Comparison of ENCODE assay signal across 9 mouse cellular contexts in genomic region chr11:113617132-113617911, GRCm38 (mm10). TPM values are rescaled to one million over a fixed set of nuclear protein-coding genes. Genes with fewer than 3 reads are reported as not detected.
DNase-seq lines count a peak whose midpoint lies in the region; ATAC-seq and TF ChIP-seq lines count a peak whose summit lies in the region.
"Had no signal": no experiment of that assay in that cellular context is flagged by ENCODE, and none has a peak within 500 bp of the region (broad histone marks: within the 10 kb centered on the region; RNA-seq: fewer than 3 reads in every experiment).

No protein-coding gene starts in this region.

- peak overlapping the region; percentile 91; the same call in 1 of the 2 replicates for H3K4me2 ChIP-seq in forebrain, embryonic 13.5 days
- H3K4me2 ChIP-seq in forebrain, embryonic 12.5 days: no peak overlapping the region
- H3K4me2 ChIP-seq in stomach, embryonic 16.5 days (ENCODE audit: low read depth, low read length): 0 out of 2 replicates have a peak overlapping the region, but pooled peaks have one; percentile 3

- no peak overlapping the region for H3K9ac ChIP-seq in forebrain, embryonic 13.5 days
- no peak overlapping the region for H3K9ac ChIP-seq in forebrain, embryonic 12.5 days
- peak overlapping the region; percentile 65 for H3K9ac ChIP-seq in MEL (ENCODE audit: control insufficient read depth, low read depth, low read length, poor library complexity, severe bottlenecking)
- no peak overlapping the region for H3K9ac ChIP-seq in stomach, embryonic 16.5 days (ENCODE audit: low read length)
- H3K9ac ChIP-seq: lung, embryonic 15.5 days had no signal

- H3K4me1 ChIP-seq in forebrain, embryonic 13.5 days: peaks cover 49% of the 10 kb centered on the region
- H3K4me1 ChIP-seq in forebrain, embryonic 12.5 days: peaks cover 36% of the 10 kb centered on the region
- peaks cover 0 to 4% of the 10 kb centered on the region in 2 experiments; a peak in 2 of 4 replicates for H3K4me1 ChIP-seq in MEL (ENCODE audit: control insufficient read depth in 1 of 2, insufficient read depth in 2 of 2, low read length in 2 of 2)
- peaks cover 20% of the 10 kb centered on the region for H3K4me1 ChIP-seq in stomach, embryonic 16.5 days (ENCODE audit: control insufficient read depth, insufficient read depth, low read length)

- H3K27me3 ChIP-seq in forebrain, embryonic 13.5 days: peaks cover 45% of the 10 kb centered on the region
- peaks cover 56% of the 10 kb centered on the region for H3K27me3 ChIP-seq in forebrain, embryonic 12.5 days
- no peaks in the 10 kb centered on the region for H3K27me3 ChIP-seq in MEL (ENCODE audit: control insufficient read depth in 1 of 2, insufficient read depth in 2 of 2, low read length in 2 of 2)
- peaks cover 29% of the 10 kb centered on the region for H3K27me3 ChIP-seq in stomach, embryonic 16.5 days (ENCODE audit: control insufficient read depth, insufficient read depth, low read length)

- 45% methylated on average over 14 of the region's 14 CpGs for WGBS in forebrain, embryonic 13.5 days
- 41% methylated on average over 14 of the region's 14 CpGs for WGBS in forebrain, embryonic 12.5 days
- WGBS in stomach, embryonic 16.5 days: 34% methylated on average over 14 of the region's 14 CpGs

- no peak overlapping the region for H3K4me3 ChIP-seq in forebrain, embryonic 13.5 days
- no peak overlapping the region for H3K4me3 ChIP-seq in forebrain, embryonic 12.5 days (replicated peaks)
- peak overlapping the region; percentile 56 to 62 for H3K4me3 ChIP-seq in MEL (ENCODE audit: control insufficient read depth in 1 of 2, insufficient read depth in 1 of 2, low read depth in 2 of 2, low read length in 2 of 2)
- H3K4me3 ChIP-seq in left cerebral cortex, adult 2 months: no peak overlapping the region
- H3K4me3 ChIP-seq in stomach, embryonic 16.5 days (replicated peaks; ENCODE audit: low read length): no peak overlapping the region
- H3K4me3 ChIP-seq: lung, embryonic 15.5 days had no signal

- no peak for ATAC-seq in forebrain, embryonic 13.5 days
- ATAC-seq in forebrain, embryonic 12.5 days (ENCODE audit: low FRiP score): no peak
- peak; percentile 66 for ATAC-seq in granulocyte monocyte progenitor cell, adult 5-6 weeks (replicated peaks; ENCODE audit: poor library complexity, severe bottlenecking)
- peak; percentile 59 for ATAC-seq in monocyte, adult 5-6 weeks (replicated peaks; ENCODE audit: insufficient number of reproducible peaks, low FRiP score, low TSS enrichment, poor library complexity, severe bottlenecking)
- ATAC-seq in stomach, embryonic 16.5 days (ENCODE audit: insufficient read depth, low FRiP score): peak; percentile 64; the same call in 1 of the 2 replicates

- H3K79me2 ChIP-seq in MEL (ENCODE audit: control insufficient read depth, insufficient read depth, low read length, poor library complexity): no peaks in the 10 kb centered on the region; the same call in 1 of the 2 replicates

- TF ChIP-seq POLR2A in MEL (IDR thresholded peaks at IDR 0.05; ENCODE audit: control insufficient read depth in 1 of 2, insufficient read depth in 1 of 2, low read depth in 1 of 2, low read length in 2 of 2, poor library complexity in 1 of 2): no peak

- no peaks in the 10 kb centered on the region for H3K9me3 ChIP-seq in forebrain, embryonic 13.5 days (replicated peaks)
- H3K9me3 ChIP-seq in forebrain, embryonic 12.5 days: no peaks in the 10 kb centered on the region
- H3K9me3 ChIP-seq in MEL (replicated peaks; ENCODE audit: insufficient read depth, low read length): no peaks in the 10 kb centered on the region
- no peaks in the 10 kb centered on the region for H3K9me3 ChIP-seq in stomach, embryonic 16.5 days (replicated peaks; ENCODE audit: control insufficient read depth, low read length)
- H3K9me3 ChIP-seq: lung, embryonic 15.5 days had no signal

- H3K36me3 ChIP-seq in forebrain, embryonic 13.5 days (ENCODE audit: poor library complexity, severe bottlenecking): no peaks in the 10 kb centered on the region
- H3K36me3 ChIP-seq in forebrain, embryonic 12.5 days (replicated peaks): no peaks in the 10 kb centered on the region
- no peaks in the 10 kb centered on the region for H3K36me3 ChIP-seq in MEL (ENCODE audit: control insufficient read depth in 1 of 2, insufficient read depth in 2 of 2, low read length in 2 of 2)
- H3K36me3 ChIP-seq in stomach, embryonic 16.5 days (ENCODE audit: control insufficient read depth, insufficient read depth, low read length): no peaks in the 10 kb centered on the region
- H3K36me3 ChIP-seq: lung, embryonic 15.5 days had no signal

- intact Hi-C loops in left cerebral cortex, adult 2 months (cut with DNase I): loop anchor here (2.0 to 10.0 kb wide), 4 partner anchors 100 to 443 kb away; no protein-coding TSS in a partner anchor

- TF ChIP-seq RAD21 in MEL (IDR thresholded peaks at IDR 0.05; ENCODE audit: low read depth, low read length): peak; percentile 55

- TF ChIP-seq CTCF in MEL (IDR thresholded peaks at IDR 0.05 in 2 of 3, conservative IDR thresholded peaks at IDR 0.05 in 1 of 3; ENCODE audit: control insufficient read depth in 1 of 3, insufficient read depth in 1 of 3, low read depth in 2 of 3, low read length in 3 of 3, poor library complexity in 1 of 3, severe bottlenecking in 1 of 3): peak; percentile 52 to 89 (median 73)
- TF ChIP-seq CTCF in left cerebral cortex, adult 2 months (IDR thresholded peaks at IDR 0.05): peak; percentile 67

- peak; percentile 95 for DNase-seq in MEL (ENCODE audit: low read depth, low spot score)
- DNase-seq in cerebellum, postnatal 10 days: peak; percentile 90 to 95
- DNase-seq in left cerebral cortex, adult 2 months (ENCODE audit: extremely low spot score in 1 of 2, low spot score in 2 of 2): peak; percentile 54 to 64

- H3K27ac ChIP-seq in forebrain, embryonic 13.5 days: no peak overlapping the region
- H3K27ac ChIP-seq in forebrain, embryonic 12.5 days: no peak overlapping the region
- peak overlapping the region; percentile 59 for H3K27ac ChIP-seq in MEL (ENCODE audit: control insufficient read depth, low read depth, low read length)
- H3K27ac ChIP-seq in left cerebral cortex, adult 2 months: no peak overlapping the region
- no peak overlapping the region for H3K27ac ChIP-seq in stomach, embryonic 16.5 days (ENCODE audit: low read length)
- H3K27ac ChIP-seq: lung, embryonic 15.5 days had no signal

- TF ChIP-seq EP300 in MEL (IDR thresholded peaks at IDR 0.05; ENCODE audit: low read depth in 1 of 2, low read length in 2 of 2): peak in 1 of 2 experiments; percentile 35; a peak in 3 of 4 replicates

TF ChIP-seq in MEL, 35 proteins besides CTCF, POLR2A, EP300 and RAD21 (continues in another document):
- TF ChIP-seq ELF1 (IDR thresholded peaks at IDR 0.05; ENCODE audit: low read depth, low read length): peak; percentile 68; the same call in 1 of the 2 replicates
- 0 out of 2 replicates have a peak, but pooled peaks have one; percentile 33 for TF ChIP-seq MAX (IDR thresholded peaks at IDR 0.05; ENCODE audit: low read length)
- TF ChIP-seq MEF2A (IDR thresholded peaks at IDR 0.05; ENCODE audit: extremely low read depth, insufficient replicate concordance, low read depth, low read length, poor library complexity, severe bottlenecking): no peak
- 0 out of 2 replicates have a peak, but pooled peaks have one; percentile 51 for TF ChIP-seq JUND (IDR thresholded peaks at IDR 0.05; ENCODE audit: low read depth, low read length)
- 0 out of 2 replicates have a peak, but pooled peaks have one; percentile 2 for TF ChIP-seq ZC3H11A (IDR thresholded peaks at IDR 0.05; ENCODE audit: low read depth, low read length)
- peak; percentile 32; the same call in 1 of the 2 replicates for TF ChIP-seq MAZ (IDR thresholded peaks at IDR 0.05; ENCODE audit: low read depth, low read length)

RNA-seq across cellular contexts. Expression of gene Sstr2, which starts 1.8 kb away (rescaled TPM):
- polyA plus RNA-seq in forebrain, embryonic 13.5 days (2015; fragmentation: Nextera tagmentation; extraction: Ambion mirVana): 62.7 and 78.0 TPM in 2 replicates
- 22.4 and 25.4 TPM in 2 replicates for polyA plus RNA-seq in forebrain, embryonic 12.5 days (2016; fragmentation: Nextera tagmentation; extraction: Ambion mirVana)
- 0.26 and 0.77 TPM in 2 replicates for total RNA-seq in MEL (2012; rRNA removed)
- polyA plus RNA-seq in MEL (2012; ENCODE audit: insufficient read depth in 1 of 2, insufficient read length in 2 of 2, low read depth in 1 of 2, low replicate concordance in 2 of 2, missing spikeins in 1 of 2): under 1 TPM in 1 of 2 experiments, not detected in 1; 0.82 TPM
- total RNA-seq in granulocyte monocyte progenitor cell, adult 5-6 weeks (2014; fragmentation: Nextera tagmentation): 0.13 and 1.2 TPM in 2 replicates
- total RNA-seq in granulocyte monocyte progenitor cell, adult 5-6 weeks (2017): not detected in 2 replicates
- 10 to 100 TPM; 30.4 to 33.8 TPM for total RNA-seq in left cerebral cortex, adult 2 months (2021)
- 0.29 TPM in 1 of 3 replicates, not detected in the others for total RNA-seq in monocyte, adult 5-6 weeks (2017)
- polyA plus RNA-seq in stomach, embryonic 16.5 days (2015; fragmentation: Nextera tagmentation; extraction: Ambion mirVana): 1.6 and 2.3 TPM in 2 replicates

RNA-seq across cellular contexts. Expression of gene Cog1, which starts 31.6 kb away (rescaled TPM):
- polyA plus RNA-seq in forebrain, embryonic 13.5 days (2015; fragmentation: Nextera tagmentation; extraction: Ambion mirVana): 30.1 and 31.1 TPM in 2 replicates
- 35.3 and 38.3 TPM in 2 replicates for polyA plus RNA-seq in forebrain, embryonic 12.5 days (2016; fragmentation: Nextera tagmentation; extraction: Ambion mirVana)
- total RNA-seq in MEL (2012; rRNA removed): 26.4 and 29.4 TPM in 2 replicates
- polyA plus RNA-seq in MEL (2012; ENCODE audit: insufficient read depth in 1 of 2, insufficient read length in 2 of 2, low read depth in 1 of 2, low replicate concordance in 2 of 2, missing spikeins in 1 of 2): 100 to 1,000 TPM in 1 of 2 experiments, 10 to 100 TPM in 1; 37.4 to 113 TPM
- total RNA-seq in granulocyte monocyte progenitor cell, adult 5-6 weeks (2014; fragmentation: Nextera tagmentation): 39.1 and 63.6 TPM in 2 replicates
- total RNA-seq in granulocyte monocyte progenitor cell, adult 5-6 weeks (2017): 11.3 and 22.8 TPM in 2 replicates
- 10 to 100 TPM; 50.3 to 52.3 TPM for total RNA-seq in left cerebral cortex, adult 2 months (2021)
- 15.0 to 35.6 TPM (median 20.2 TPM) in 3 replicates for total RNA-seq in monocyte, adult 5-6 weeks (2017)
- polyA plus RNA-seq in stomach, embryonic 16.5 days (2015; fragmentation: Nextera tagmentation; extraction: Ambion mirVana): 17.3 and 20.8 TPM in 2 replicates

RNA-seq across cellular contexts. Expression of gene Slc39a11, which starts 32.6 kb away (rescaled TPM):
- polyA plus RNA-seq in forebrain, embryonic 13.5 days (2015; fragmentation: Nextera tagmentation; extraction: Ambion mirVana): 27.7 and 29.0 TPM in 2 replicates
- 23.9 and 25.1 TPM in 2 replicates for polyA plus RNA-seq in forebrain, embryonic 12.5 days (2016; fragmentation: Nextera tagmentation; extraction: Ambion mirVana)
- 33.6 and 45.6 TPM in 2 replicates for total RNA-seq in MEL (2012; rRNA removed)
- 10 to 100 TPM in 1 of 2 experiments, not detected in 1; 34.2 TPM for polyA plus RNA-seq in MEL (2012; ENCODE audit: insufficient read depth in 1 of 2, insufficient read length in 2 of 2, low read depth in 1 of 2, low replicate concordance in 2 of 2, missing spikeins in 1 of 2)
- total RNA-seq in granulocyte monocyte progenitor cell, adult 5-6 weeks (2014; fragmentation: Nextera tagmentation): 24.8 and 37.0 TPM in 2 replicates
- 30.5 and 36.9 TPM in 2 replicates for total RNA-seq in granulocyte monocyte progenitor cell, adult 5-6 weeks (2017)
- total RNA-seq in left cerebral cortex, adult 2 months (2021): 10 to 100 TPM; 12.4 to 13.3 TPM
- total RNA-seq in monocyte, adult 5-6 weeks (2017): 7.1 to 9.8 TPM (median 8.9 TPM) in 3 replicates
- 47.9 and 50.3 TPM in 2 replicates for polyA plus RNA-seq in stomach, embryonic 16.5 days (2015; fragmentation: Nextera tagmentation; extraction: Ambion mirVana)

Comparison
In these comparisons a context has a peak if more than half of its experiments do, and no peak if none do; other contexts are left out.
1. ATAC-seq: peak in granulocyte monocyte progenitor cell, adult 5-6 weeks (single experiment), monocyte, adult 5-6 weeks (single experiment) and stomach, embryonic 16.5 days (single experiment); none in forebrain, embryonic 13.5 days (single experiment) and forebrain, embryonic 12.5 days (single experiment).
2. H3K4me3 ChIP-seq: peak in MEL (2 of 2); none in forebrain, embryonic 13.5 days (single experiment), forebrain, embryonic 12.5 days (single experiment), left cerebral cortex, adult 2 months (single experiment) and stomach, embryonic 16.5 days (single experiment).
3. RNA of gene Sstr2, which starts 1.8 kb away (total RNA-seq): 30.4 to 33.8 TPM in left cerebral cortex, adult 2 months; 0.13 to 1.2 TPM in granulocyte monocyte progenitor cell, adult 5-6 weeks, 0.26 to 0.77 TPM in MEL and 0.29 TPM in monocyte, adult 5-6 weeks; every median in the first group is over 10 times any median in the second.
4. Peak in every context shown above with its lines, with median percentiles within 50 percentile points of each other: DNase-seq.